Mouse (Mus musculus): Measurements from ENCODE around the gene Shld2. TPM values are rescaled to one million over a fixed set of nuclear protein-coding genes. Genes with fewer than 3 reads are reported as not detected.

Gene Shld2
- polyA plus RNA-seq, 1 experiment = 11.6 TPM

DNA sequence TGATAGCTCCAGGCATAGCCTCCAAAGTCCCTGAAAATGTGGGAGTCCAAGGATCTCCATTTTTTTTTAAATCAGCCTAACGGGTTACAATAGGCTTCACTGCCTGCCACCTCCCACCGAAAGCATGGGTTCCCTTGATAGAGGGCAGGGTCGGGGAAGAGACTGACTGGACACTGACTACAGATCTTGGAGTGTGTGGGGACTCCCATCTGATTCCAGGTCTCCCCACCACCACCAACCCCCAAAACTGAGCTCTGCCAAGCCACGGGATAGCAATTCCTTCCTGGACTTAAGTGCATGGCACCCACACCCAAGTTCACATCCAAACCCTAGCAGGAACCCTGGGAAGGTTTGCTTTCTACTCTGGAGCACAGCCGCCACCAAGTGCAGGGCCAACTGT lies 89.9 kb downstream of the Shld2 start:
- TF ChIP-seq GATA1 (IDR thresholded peaks at IDR 0.05; ENCODE audit: low read length) = no peak

- TF ChIP-seq GATA1 (IDR thresholded peaks at IDR 0.05; ENCODE audit: low read length) = no peak
Observed at GRCm38 (mm10) chr14:34219786-34220198, 90.5 kb downstream of the Shld2 start.

DNA sequence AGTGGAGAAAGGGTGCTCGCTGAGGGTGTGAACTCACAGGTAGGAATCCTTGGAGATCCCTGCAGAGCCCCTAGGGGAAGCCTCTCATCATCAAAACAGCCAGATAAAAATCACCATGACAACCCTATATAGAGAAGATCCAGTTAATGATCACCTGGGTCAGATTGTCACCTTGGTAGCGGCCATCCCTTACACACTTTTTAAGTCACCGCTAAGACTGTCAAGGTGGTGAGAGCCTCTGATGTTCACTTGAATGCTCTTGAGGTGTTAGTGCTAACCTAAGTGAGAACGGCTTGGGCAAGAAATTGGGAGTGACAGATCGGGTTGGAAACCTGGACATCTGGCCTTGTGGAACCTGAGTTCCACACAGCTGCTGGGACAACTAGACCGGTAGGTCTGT lies 91.0 kb downstream of the Shld2 start, which contains the start of gene Syt15:
Syt15 (plus strand) TSS at position 301 of the 400 bp plus-strand sequence.
- no peak for TF ChIP-seq GATA1 (IDR thresholded peaks at IDR 0.05; ENCODE audit: low read length)

- TF ChIP-seq GATA1 (IDR thresholded peaks at IDR 0.05; ENCODE audit: low read length) = no peak
Observed at GRCm38 (mm10) chr14:34215451-34216127, 94.7 kb downstream of the Shld2 start.

- TF ChIP-seq GATA1 (IDR thresholded peaks at IDR 0.05; ENCODE audit: low read length) = no peak
Observed at GRCm38 (mm10) chr14:34209942-34210341, 100.4 kb downstream of the Shld2 start.

DNA sequence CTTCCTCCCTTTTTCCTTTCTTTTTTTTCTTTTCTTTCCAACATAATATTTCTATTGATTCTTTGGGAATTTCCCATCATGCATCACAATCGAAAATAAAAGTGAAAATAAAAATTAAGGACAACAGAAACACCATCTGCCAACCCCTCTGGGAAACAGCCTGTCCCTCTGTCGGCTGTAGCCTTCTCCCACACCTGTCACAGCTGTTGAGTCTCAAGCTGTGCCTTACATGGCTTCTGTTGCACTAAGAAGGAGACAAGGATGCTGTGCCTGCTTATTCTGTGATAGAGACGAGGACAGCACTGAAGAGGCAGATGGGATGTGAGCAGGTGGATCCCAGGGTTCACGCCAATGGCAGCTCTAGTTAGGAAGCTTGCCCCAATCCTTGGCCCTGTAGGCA lies 101.2 kb downstream of the Shld2 start:
- no peak for TF ChIP-seq GATA1 (IDR thresholded peaks at IDR 0.05; ENCODE audit: low read length)

DNA sequence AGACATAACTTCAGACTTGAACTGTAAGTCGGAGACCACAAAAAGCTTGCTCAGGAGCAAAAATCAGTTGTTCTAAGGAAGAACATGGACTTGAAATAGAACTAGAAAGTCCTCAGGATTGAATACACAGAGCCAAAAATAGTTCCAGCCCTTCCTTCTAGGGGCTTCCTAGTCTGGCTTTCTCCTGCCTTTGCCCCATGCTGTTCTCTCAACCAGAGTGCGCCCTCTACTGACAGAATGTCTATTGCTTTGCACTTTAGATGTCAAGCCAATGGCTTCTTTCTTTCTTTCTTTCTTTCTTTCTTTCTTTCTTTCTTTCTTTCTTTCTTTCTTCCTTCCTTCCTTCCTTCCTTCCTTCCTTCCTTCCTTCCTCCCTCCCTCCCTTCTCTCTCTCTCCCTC lies 101.6 kb downstream of the Shld2 start:
- TF ChIP-seq GATA1 (IDR thresholded peaks at IDR 0.05; ENCODE audit: low read length) = no peak

DNA sequence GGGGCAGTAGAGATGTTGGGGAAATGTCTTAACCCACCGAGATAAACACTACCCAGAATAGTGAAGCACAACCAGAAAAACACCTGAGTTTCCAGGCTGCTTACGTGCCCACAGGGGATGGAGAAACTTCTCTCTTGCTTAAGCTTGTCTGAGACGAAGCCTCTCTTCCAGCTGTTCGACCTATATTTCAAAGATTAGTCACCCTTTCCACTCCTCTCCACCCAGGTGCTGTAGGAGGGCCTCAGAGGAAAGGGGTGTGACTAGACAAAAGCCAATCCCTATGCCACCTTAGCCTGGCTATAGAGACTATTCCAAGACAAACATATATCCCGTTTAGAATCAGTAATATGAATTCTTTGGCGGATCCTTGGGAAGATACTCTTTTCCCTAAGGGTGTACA lies 102.3 kb downstream of the Shld2 start:
- no peak for TF ChIP-seq GATA1 (IDR thresholded peaks at IDR 0.05; ENCODE audit: low read length)

GRCm38 (mm10) chr14:34201231-34202035 lies 108.9 kb downstream of the Shld2 start, which contains the start of gene Gprin2:
Gene Gprin2 (minus strand): TSS chr14:34201653.
- no peak for TF ChIP-seq GATA1 (IDR thresholded peaks at IDR 0.05; ENCODE audit: low read length)

- TF ChIP-seq GATA1 (IDR thresholded peaks at IDR 0.05; ENCODE audit: low read length) = no peak
Observed at GRCm38 (mm10) chr14:34200738-34201230, 109.5 kb downstream of the Shld2 start.

DNA sequence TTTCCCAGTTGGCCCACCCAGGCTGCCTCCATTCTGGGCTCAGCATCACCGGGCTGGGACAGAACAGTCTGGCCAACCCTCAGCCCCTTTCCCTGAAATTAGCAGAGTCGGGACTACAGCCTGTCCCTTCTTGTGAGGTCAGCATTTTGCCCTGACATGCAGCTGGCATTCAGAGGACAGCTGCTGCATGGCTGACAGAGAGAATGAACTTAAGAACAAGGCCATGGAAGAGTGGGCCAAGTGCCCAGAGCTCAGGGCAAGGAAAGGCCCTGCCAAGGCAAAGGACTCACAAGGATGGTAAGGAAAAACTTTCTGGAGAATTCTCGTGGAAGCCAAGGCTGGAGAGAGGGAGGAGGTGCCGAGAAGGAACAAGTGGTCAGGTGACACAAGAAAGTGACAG lies 113.6 kb downstream of the Shld2 start:
- no peak for TF ChIP-seq GATA1 (IDR thresholded peaks at IDR 0.05; ENCODE audit: low read length)

DNA sequence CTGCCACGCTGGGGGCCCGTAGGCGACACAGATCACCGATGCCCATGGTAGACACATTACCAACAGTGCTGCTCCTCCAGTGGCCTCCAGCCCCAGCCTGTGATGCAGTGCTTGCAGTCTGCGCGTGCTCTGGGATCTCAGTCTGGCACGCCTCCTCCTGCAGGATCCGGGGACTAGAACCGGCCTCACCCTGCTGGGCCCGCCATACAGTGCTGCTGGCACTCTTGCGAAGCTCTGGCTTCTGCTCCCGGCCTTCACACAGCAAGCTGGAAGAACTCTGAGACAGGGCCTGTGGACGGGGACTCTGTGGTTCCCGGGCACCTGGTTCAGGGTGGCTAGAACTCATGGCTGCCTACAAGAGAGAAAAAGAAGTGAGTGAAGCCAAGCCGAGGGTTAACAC lies 114.8 kb downstream of the Shld2 start:
- no peak for TF ChIP-seq GATA1 (IDR thresholded peaks at IDR 0.05; ENCODE audit: low read length)

DNA sequence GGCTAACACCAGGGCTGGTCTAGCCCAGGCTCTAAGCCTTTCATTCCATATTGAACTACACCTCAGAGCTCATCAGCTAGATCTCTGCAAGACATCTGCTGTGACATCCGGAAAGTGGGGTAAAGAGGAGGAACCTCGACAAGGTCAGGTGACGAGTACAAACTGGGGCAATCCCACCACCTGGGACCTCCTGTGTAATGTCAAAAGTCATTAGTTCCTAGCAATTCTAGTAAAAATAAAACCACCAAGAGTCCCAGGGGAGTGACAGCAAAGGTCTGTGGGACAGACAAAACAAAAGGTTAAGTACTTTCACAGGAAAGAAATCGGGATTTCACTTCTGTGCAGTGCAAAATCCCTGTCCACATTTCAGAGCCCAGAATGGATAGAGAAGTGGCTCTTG lies 116.4 kb downstream of the Shld2 start:
- TF ChIP-seq GATA1 (IDR thresholded peaks at IDR 0.05; ENCODE audit: low read length) = no peak

- no peak for TF ChIP-seq GATA1 (IDR thresholded peaks at IDR 0.05; ENCODE audit: low read length)
Observed at GRCm38 (mm10) chr14:34190361-34190760, 119.9 kb downstream of the Shld2 start.

- no peak for TF ChIP-seq GATA1 (IDR thresholded peaks at IDR 0.05; ENCODE audit: low read length)
Observed at GRCm38 (mm10) chr14:34188629-34189028, 121.7 kb downstream of the Shld2 start.

Other genes with a start within 250 kb of the Shld2 start
- gene Anxa8, start 224.5 kb downstream of the Shld2 start, polyA plus RNA-seq (2012) = not detected in 2 replicates
- gene A630023A22Rik, start 207.7 kb downstream of the Shld2 start, polyA plus RNA-seq (2012) = not detected in 2 replicates
- gene Npy4r, start 158.0 kb downstream of the Shld2 start, polyA plus RNA-seq (2012) = not detected in 2 replicates
- not detected in 2 replicates for gene Gprin2, start 108.8 kb downstream of the Shld2 start, polyA plus RNA-seq (2012)
- not detected in 2 replicates for gene Syt15, start 90.9 kb downstream of the Shld2 start, polyA plus RNA-seq (2012)
- 48.7 and 65.8 TPM in 2 replicates for gene Glud1, start 234 bp upstream of the Shld2 start, polyA plus RNA-seq (2012)
- gene Fam25c, start 44.9 kb upstream of the Shld2 start, polyA plus RNA-seq (2012) = not detected in 2 replicates
- gene Sncg, start 64.3 kb upstream of the Shld2 start, polyA plus RNA-seq (2012) = not detected in 2 replicates
- 0.01 TPM in 1 of 2 replicates, not detected in the other for gene Mmrn2, start 65.0 kb upstream of the Shld2 start, polyA plus RNA-seq (2012)
- gene Bmpr1a, start 192.8 kb upstream of the Shld2 start, polyA plus RNA-seq (2012) = not detected in 2 replicates
- not detected in 2 replicates for gene 9230112D13Rik, start 212.3 kb upstream of the Shld2 start, polyA plus RNA-seq (2012)